Mouse (Mus musculus): ENCODE measurements around the gene Hnrnpl. TPM values are rescaled to one million over a fixed set of nuclear protein-coding genes. Genes with fewer than 3 reads are reported as not detected.

Gene Hnrnpl
- total and polyA plus RNA-seq, 3 experiments = 192 to 208 (median 206) TPM

DNA sequence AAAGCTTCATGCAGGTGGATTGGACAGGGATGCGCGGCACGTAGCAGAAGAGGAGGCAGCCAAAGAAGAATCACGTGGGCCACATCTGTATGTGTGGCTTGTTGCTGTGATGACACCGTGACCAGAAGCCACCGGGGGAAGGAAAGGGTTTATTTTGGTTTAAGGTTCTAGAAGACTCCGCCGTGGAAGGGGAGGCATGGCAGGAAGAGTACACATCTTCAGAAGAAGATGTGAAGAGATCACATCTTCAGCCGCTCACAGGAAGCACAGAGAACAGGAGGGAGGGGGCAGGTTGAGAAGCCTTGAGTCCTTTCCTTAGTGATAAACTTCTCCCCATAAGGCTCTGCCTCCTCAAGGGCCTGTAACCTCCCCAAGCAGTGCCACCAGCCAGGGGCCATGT, 8.3 kb upstream of the Hnrnpl start:
- H3K4me1 ChIP-seq (ENCODE audit: control insufficient read depth, insufficient read depth, low read length) = peaks cover 14% of the 10 kb centered on the region
- no peaks in the 10 kb centered on the region for H3K36me3 ChIP-seq (ENCODE audit: control insufficient read depth, insufficient read depth, low read length)
- DNase-seq = no peak
- no peak overlapping the region; the same call in 1 of the 2 replicates for H3K27ac ChIP-seq
- TF ChIP-seq POLR2A (IDR thresholded peaks at IDR 0.05; ENCODE audit: insufficient read depth, low read depth, low read length) = no peak
- TF ChIP-seq EP300 (IDR thresholded peaks at IDR 0.05; ENCODE audit: insufficient read depth, low read depth, low read length) = no peak
- TF ChIP-seq CTCF (IDR thresholded peaks at IDR 0.05) = no peak
- no peaks in the 10 kb centered on the region for H3K27me3 ChIP-seq (ENCODE audit: control insufficient read depth, insufficient read depth, low read length)
- 91% methylated on average over 9 of the region's 9 CpGs for WGBS
- no peak overlapping the region for H3K9ac ChIP-seq (ENCODE audit: low read depth, low read length)
- intact Hi-C loops (cut with DNase I) = no loop called here
- no peaks in the 10 kb centered on the region for H3K79me2 ChIP-seq (replicated peaks; ENCODE audit: control insufficient read depth, insufficient read depth, low read length)
- H3K4me3 ChIP-seq = no peak overlapping the region

GRCm38 (mm10) chr7:28801451-28801850, 6.9 kb upstream of the Hnrnpl start:
- H3K79me2 ChIP-seq (replicated peaks; ENCODE audit: control insufficient read depth, insufficient read depth, low read length) = no peaks in the 10 kb centered on the region

GRCm38 (mm10) chr7:28801901-28802670, 6.3 kb upstream of the Hnrnpl start:
- WGBS = 27% methylated on average over 10 of the region's 10 CpGs
- Histone ChIP-seq H3K27ac (peak overlapping the region; percentile 94), H3K36me3 (ENCODE audit: control insufficient read depth, insufficient read depth, low read length) (no peaks in the 10 kb centered on the region), H3K4me3 (no peak overlapping the region), H3K4me1 (ENCODE audit: control insufficient read depth, insufficient read depth, low read length) (peaks cover 12% of the 10 kb centered on the region), H3K27me3 (ENCODE audit: control insufficient read depth, insufficient read depth, low read length) (no peaks in the 10 kb centered on the region), H3K79me2 (replicated peaks; ENCODE audit: control insufficient read depth, insufficient read depth, low read length) (no peaks in the 10 kb centered on the region), H3K9ac (ENCODE audit: low read depth, low read length) (no peak overlapping the region)
- intact Hi-C loops (cut with DNase I) = no loop called here
- DNase-seq = peak in 1 of 2 experiments; percentile 58
- TF ChIP-seq CTCF (IDR thresholded peaks at IDR 0.05) = peak; percentile 48
- TF ChIP-seq EP300 (IDR thresholded peaks at IDR 0.05; ENCODE audit: insufficient read depth, low read depth, low read length) = no peak
- TF ChIP-seq POLR2A (IDR thresholded peaks at IDR 0.05; ENCODE audit: insufficient read depth, low read depth, low read length) = no peak

More at GRCm38 (mm10) chr7:28801451-28801850, 6.9 kb upstream of the Hnrnpl start:
- H3K9ac ChIP-seq (ENCODE audit: low read depth, low read length) = no peak overlapping the region
- intact Hi-C loops (cut with DNase I) = no loop called here
- no peak for TF ChIP-seq POLR2A (IDR thresholded peaks at IDR 0.05; ENCODE audit: insufficient read depth, low read depth, low read length)
- TF ChIP-seq CTCF (IDR thresholded peaks at IDR 0.05) = no peak
- TF ChIP-seq EP300 (IDR thresholded peaks at IDR 0.05; ENCODE audit: insufficient read depth, low read depth, low read length) = no peak
- WGBS = 41% methylated on average over 3 of the region's 3 CpGs
- DNase-seq = no peak
- H3K27ac ChIP-seq = peak overlapping the region; percentile 94
- no peaks in the 10 kb centered on the region for H3K27me3 ChIP-seq (ENCODE audit: control insufficient read depth, insufficient read depth, low read length)
- peaks cover 12% of the 10 kb centered on the region for H3K4me1 ChIP-seq (ENCODE audit: control insufficient read depth, insufficient read depth, low read length)
- H3K36me3 ChIP-seq (ENCODE audit: control insufficient read depth, insufficient read depth, low read length) = no peaks in the 10 kb centered on the region
- H3K4me3 ChIP-seq = no peak overlapping the region

DNA sequence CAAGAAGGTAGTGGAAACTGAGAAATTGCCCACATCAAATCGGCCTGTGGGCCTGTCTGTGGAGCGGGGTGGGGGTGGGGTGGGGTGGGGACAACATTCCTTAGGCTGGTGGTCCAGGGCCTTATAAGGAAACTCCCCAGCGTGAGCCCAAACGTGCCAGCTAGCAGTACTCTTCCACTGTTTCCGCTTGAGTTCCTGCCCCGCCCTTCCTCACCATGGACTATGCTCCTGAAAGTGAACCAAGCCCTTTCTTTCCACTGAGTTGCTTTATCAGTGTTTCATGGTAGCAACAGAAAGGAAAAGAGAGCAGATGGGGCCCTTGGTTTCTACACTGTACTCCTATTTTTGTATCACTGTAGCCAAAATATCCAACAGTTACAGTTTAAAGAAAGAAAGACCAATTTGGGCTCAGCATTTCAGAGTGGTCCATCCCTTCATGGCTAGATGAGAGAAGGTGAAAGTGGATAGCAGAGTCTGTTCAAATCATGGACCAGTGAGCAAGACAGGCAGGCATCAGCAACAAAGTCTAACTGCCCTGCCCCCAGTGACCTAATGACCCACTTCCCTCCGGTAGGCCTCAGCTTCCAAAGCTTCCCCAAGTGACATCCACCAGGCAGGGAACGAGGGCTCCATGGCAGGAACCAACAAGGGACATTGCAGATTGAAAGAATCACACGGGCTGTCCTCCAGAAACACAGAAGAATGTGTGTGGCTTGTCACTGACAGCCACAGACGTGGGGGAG, 5.3 kb upstream of the Hnrnpl start:
- H3K36me3 ChIP-seq (ENCODE audit: control insufficient read depth, insufficient read depth, low read length) = no peaks in the 10 kb centered on the region
- intact Hi-C loops (cut with DNase I) = no loop called here
- H3K27ac ChIP-seq = peak overlapping the region; percentile 94
- H3K79me2 ChIP-seq (replicated peaks; ENCODE audit: control insufficient read depth, insufficient read depth, low read length) = no peaks in the 10 kb centered on the region
- no peak overlapping the region for H3K4me3 ChIP-seq
- no peak overlapping the region for H3K9ac ChIP-seq (ENCODE audit: low read depth, low read length)
- H3K4me1 ChIP-seq (ENCODE audit: control insufficient read depth, insufficient read depth, low read length) = peaks cover 14% of the 10 kb centered on the region
- TF ChIP-seq CTCF (IDR thresholded peaks at IDR 0.05) (no peak), POLR2A (IDR thresholded peaks at IDR 0.05; ENCODE audit: insufficient read depth, low read depth, low read length) (no peak), EP300 (IDR thresholded peaks at IDR 0.05; ENCODE audit: insufficient read depth, low read depth, low read length) (peak; percentile 39; the same call in 1 of the 2 replicates)
- DNase-seq = peak in 1 of 2 experiments; percentile 65
- WGBS = 17% methylated on average over 10 of the region's 10 CpGs
- H3K27me3 ChIP-seq (ENCODE audit: control insufficient read depth, insufficient read depth, low read length) = no peaks in the 10 kb centered on the region

DNA sequence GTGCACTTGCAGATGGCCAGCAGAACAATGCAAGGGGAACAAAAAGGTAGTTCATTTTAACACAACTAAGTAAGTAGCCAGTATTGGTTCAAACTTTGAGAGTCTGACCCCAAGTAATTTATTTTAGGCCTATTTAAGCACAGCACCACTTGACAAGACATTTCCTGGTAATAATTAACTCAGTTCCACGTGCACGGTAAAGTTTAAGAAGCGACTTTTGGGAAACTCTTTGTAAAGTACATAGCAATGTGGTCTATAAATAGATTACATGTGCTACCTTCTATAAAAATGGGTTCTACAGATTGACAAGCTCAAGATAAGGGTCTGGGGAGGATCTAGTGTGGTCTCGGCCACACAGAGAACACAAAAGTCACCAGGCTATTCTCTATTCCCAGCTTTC, 4.6 kb upstream of the Hnrnpl start:
- no peaks in the 10 kb centered on the region for H3K27me3 ChIP-seq (ENCODE audit: control insufficient read depth, insufficient read depth, low read length)
- peaks cover 16% of the 10 kb centered on the region for H3K4me1 ChIP-seq (ENCODE audit: control insufficient read depth, insufficient read depth, low read length)
- H3K36me3 ChIP-seq (ENCODE audit: control insufficient read depth, insufficient read depth, low read length) = no peaks in the 10 kb centered on the region
- intact Hi-C loops (cut with DNase I) = no loop called here
- WGBS = 49% methylated on average over 4 of the region's 4 CpGs
- H3K9ac ChIP-seq (ENCODE audit: low read depth, low read length) = no peak overlapping the region
- no peak overlapping the region for H3K4me3 ChIP-seq
- TF ChIP-seq EP300 (IDR thresholded peaks at IDR 0.05; ENCODE audit: insufficient read depth, low read depth, low read length) (no peak), CTCF (IDR thresholded peaks at IDR 0.05) (no peak)
- H3K79me2 ChIP-seq (replicated peaks; ENCODE audit: control insufficient read depth, insufficient read depth, low read length) = no peaks in the 10 kb centered on the region
- peak overlapping the region; percentile 94 for H3K27ac ChIP-seq
- no peak for DNase-seq

DNA sequence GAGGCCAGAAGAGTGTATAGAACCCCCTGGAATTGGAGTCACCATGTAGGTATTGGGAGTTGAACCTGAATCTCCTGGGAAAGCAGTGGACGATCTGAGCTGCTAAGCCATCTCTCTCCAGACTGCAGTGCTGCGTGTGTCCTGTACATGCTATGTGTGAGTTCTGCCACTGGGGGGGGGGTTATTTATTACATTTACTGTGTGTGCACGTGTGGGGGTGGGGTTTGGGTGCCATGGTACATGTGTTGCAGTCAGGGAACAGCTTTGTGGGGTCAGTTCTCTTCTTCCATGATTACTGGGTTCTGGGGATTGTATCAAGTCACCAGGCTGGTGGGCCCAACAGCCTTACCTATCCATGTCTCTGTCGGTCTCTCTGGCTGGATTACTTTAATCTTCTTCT, 1.5 kb upstream of the Hnrnpl start:
- peaks cover under 1% of the 10 kb centered on the region; the same call in 1 of the 2 replicates for H3K36me3 ChIP-seq (ENCODE audit: control insufficient read depth, insufficient read depth, low read length)
- TF ChIP-seq EP300 (IDR thresholded peaks at IDR 0.05; ENCODE audit: insufficient read depth, low read depth, low read length) (no peak), POLR2A (IDR thresholded peaks at IDR 0.05; ENCODE audit: insufficient read depth, low read depth, low read length) (no peak), CTCF (IDR thresholded peaks at IDR 0.05) (peak; percentile 20; the same call in 1 of the 2 replicates)
- peak overlapping the region; percentile 15; the same call in 1 of the 2 replicates for H3K27ac ChIP-seq
- no peak overlapping the region for H3K9ac ChIP-seq (ENCODE audit: low read depth, low read length)
- no peaks in the 10 kb centered on the region for H3K27me3 ChIP-seq (ENCODE audit: control insufficient read depth, insufficient read depth, low read length)
- DNase-seq = no peak
- H3K4me1 ChIP-seq (ENCODE audit: control insufficient read depth, insufficient read depth, low read length) = peaks cover 16% of the 10 kb centered on the region
- intact Hi-C loops (cut with DNase I) = no loop called here
- H3K4me3 ChIP-seq = no peak overlapping the region
- 50% methylated on average over 4 of the region's 4 CpGs for WGBS
- no peaks in the 10 kb centered on the region for H3K79me2 ChIP-seq (replicated peaks; ENCODE audit: control insufficient read depth, insufficient read depth, low read length)

All from heart, adult 2 months (tissue).